Mouse (Mus musculus) limb, embryonic 14.5 days (tissue): ENCODE measurements around the gene Adcy4. TPM values are rescaled to one million over a fixed set of nuclear protein-coding genes. Genes with fewer than 3 reads are reported as not detected.

Experiments
- ATAC-seq: fragments of 200-750 bp; cut with Nextera tagmentation; 2 replicates; pipeline ENCODE4 v1.8.0; 2017; ENCODE audit warnings: low read depth, moderate number of reproducible peaks, moderate TSS enrichment; ENCODE audit not compliant: low FRiP score
- DNase-seq: peaks from one replicate; pipeline ENCODE4 v3.0.0-alpha.2; 2015; ENCODE audit warnings: low spot score
- H3K27ac ChIP-seq: fragments of 300-500 bp; sonication (generic); replicated peaks from 2 replicates; pipeline ENCODE4 v1.5.1; 2014; ENCODE audit warnings: low read depth, mild to moderate bottlenecking, low read length, moderate library complexity, mixed read lengths
- H3K27me3 ChIP-seq: fragments of 300-500 bp; sonication (generic); 2 replicates; pipeline ENCODE4 v1.6.1; 2014; ENCODE audit warnings: low read length, mixed read lengths; ENCODE audit not compliant: control insufficient read depth, insufficient read depth
- H3K36me3 ChIP-seq: fragments of 300-500 bp; sonication (generic); 2 replicates; pipeline ENCODE4 v1.6.1; 2014; ENCODE audit warnings: mild to moderate bottlenecking, low read length, moderate library complexity, mixed read lengths; ENCODE audit not compliant: control insufficient read depth, insufficient read depth
- H3K4me1 ChIP-seq: fragments of 300-500 bp; sonication (generic); 2 replicates; pipeline ENCODE4 v1.6.1; 2014; ENCODE audit warnings: antibody characterized with exemption, low read length, mixed read lengths; ENCODE audit not compliant: control insufficient read depth, insufficient read depth
- H3K4me2 ChIP-seq: fragments of 300-500 bp; sonication (generic); replicated peaks from 2 replicates; pipeline ENCODE4 v1.6.1; 2014; ENCODE audit warnings: low read depth, mild to moderate bottlenecking, low read length, moderate library complexity; ENCODE audit not compliant: severe bottlenecking
- H3K4me3 ChIP-seq: fragments of 300-500 bp; sonication (generic); replicated peaks from 2 replicates; pipeline ENCODE4 v1.5.1; 2014; ENCODE audit warnings: low read length
- H3K9ac ChIP-seq: fragments of 300-500 bp; sonication (generic); 2 replicates; pipeline ENCODE4 v1.6.1; 2014; ENCODE audit warnings: mild to moderate bottlenecking, low read depth, low read length, moderate library complexity; ENCODE audit not compliant: severe bottlenecking
- H3K9me3 ChIP-seq: fragments of 300-500 bp; sonication (generic); 2 replicates; pipeline ENCODE4 v1.6.1; 2016; ENCODE audit warnings: low read length; ENCODE audit not compliant: control insufficient read depth
- POLR2A ChIP-seq: fragments of 200-500 bp; IDR thresholded peaks from 2 replicates; pipeline ENCODE4 v1.8.0; 2012; ENCODE audit warnings: inconsistent platforms, mild to moderate bottlenecking, moderate library complexity, borderline replicate concordance; ENCODE audit not compliant: insufficient read depth, insufficient read length; ENCODE audit errors: extremely low read depth
- WGBS: fragments of 180-500 bp; shearing (Covaris S2); extraction: QIAGEN DNeasy Blood & Tissue Kit; methylation state at CpG from one replicate; pipeline ENCODE4 v1.1.7; 2014; 5-methylcytosine and 5-hydroxymethylcytosine counted together
- polyA plus RNA-seq, 2 experiments: library from polyadenylated mRNA; depleted of rRNA in 1 of 2; stranded (reverse) in 1 of 2; unstranded in 1 of 2; fragments of >200 nt; fragmentation: Nextera tagmentation in 1 of 2; extraction: Ambion mirVana in 1 of 2; gene quantifications; 2 replicates each; pipeline versions ENCODE4 v1.2.1 to v1.2.3; 2012 to 2014

Gene Adcy4
- polyA plus RNA-seq, 2 experiments = 16.8 to 32.4 TPM

- WGBS = 75% methylated on average over 16 of the region's 16 CpGs
- H3K36me3 ChIP-seq = peaks cover 6% of the 10 kb centered on the region; the same call in 1 of the 2 replicates
- no peaks in the 10 kb centered on the region for H3K9me3 ChIP-seq
- H3K4me3 ChIP-seq = no peak overlapping the region
- H3K27me3 ChIP-seq = peaks cover 12% of the 10 kb centered on the region
- no peak for TF ChIP-seq POLR2A
- DNase-seq (no peak), ATAC-seq (no peak)
- H3K9ac ChIP-seq = no peak overlapping the region
- no peak overlapping the region for H3K4me2 ChIP-seq
- H3K27ac ChIP-seq = no peak overlapping the region
- H3K4me1 ChIP-seq = no peaks in the 10 kb centered on the region; the same call in 1 of the 2 replicates
Observed at GRCm38 (mm10) chr14:55769087-55769703, 14.7 kb downstream of the Adcy4 start.

- 86% methylated on average over 6 of the region's 6 CpGs for WGBS
- DNase-seq (no peak), ATAC-seq (no peak)
- H3K27ac ChIP-seq = no peak overlapping the region
- H3K4me1 ChIP-seq = no peaks in the 10 kb centered on the region; the same call in 1 of the 2 replicates
- no peak overlapping the region for H3K4me2 ChIP-seq
- H3K9ac ChIP-seq = no peak overlapping the region
- no peaks in the 10 kb centered on the region for H3K9me3 ChIP-seq
- TF ChIP-seq POLR2A = no peak
- H3K27me3 ChIP-seq = peaks cover 12% of the 10 kb centered on the region
- peaks cover 4% of the 10 kb centered on the region; the same call in 1 of the 2 replicates for H3K36me3 ChIP-seq
- H3K4me3 ChIP-seq = no peak overlapping the region
Observed at GRCm38 (mm10) chr14:55768555-55768954, 15.3 kb downstream of the Adcy4 start.

DNA sequence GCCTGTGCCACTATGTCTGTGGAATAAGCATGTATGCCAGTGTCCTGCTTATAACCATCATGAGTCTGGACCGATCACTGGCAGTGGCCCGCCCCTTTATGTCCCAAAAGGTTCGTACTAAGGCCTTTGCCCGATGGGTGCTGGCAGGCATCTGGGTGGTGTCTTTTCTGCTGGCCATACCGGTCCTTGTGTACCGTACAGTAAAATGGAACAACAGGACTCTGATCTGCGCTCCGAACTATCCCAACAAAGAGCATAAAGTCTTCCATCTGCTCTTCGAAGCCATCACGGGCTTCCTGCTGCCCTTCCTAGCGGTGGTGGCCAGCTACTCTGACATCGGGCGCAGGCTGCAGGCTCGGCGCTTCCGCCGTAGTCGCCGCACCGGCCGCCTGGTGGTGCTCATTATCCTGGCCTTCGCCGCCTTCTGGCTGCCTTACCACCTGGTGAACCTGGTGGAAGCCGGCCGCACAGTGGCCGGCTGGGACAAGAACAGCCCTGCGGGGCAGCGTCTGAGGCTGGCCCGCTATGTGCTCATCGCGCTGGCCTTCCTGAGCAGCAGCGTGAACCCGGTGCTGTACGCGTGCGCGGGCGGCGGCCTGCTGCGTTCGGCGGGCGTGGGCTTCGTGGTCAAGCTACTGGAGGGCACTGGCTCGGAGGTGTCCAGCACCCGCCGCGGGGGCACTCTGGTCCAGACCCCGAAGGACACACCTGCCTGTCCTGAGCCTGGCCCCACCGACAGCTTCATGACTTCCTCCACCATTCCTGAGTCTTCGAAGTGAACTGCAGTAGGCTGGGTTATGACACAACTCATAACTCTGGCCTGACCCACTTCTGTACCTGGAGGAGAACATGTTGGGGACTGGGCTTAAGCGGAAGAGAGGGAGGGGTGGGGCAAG is 16.1 kb downstream of the Adcy4 start:
- peak overlapping the region; percentile 52 for H3K9ac ChIP-seq
- H3K36me3 ChIP-seq = peaks cover 4% of the 10 kb centered on the region; the same call in 1 of the 2 replicates
- peak; percentile 54; the same call in 1 of the 2 replicates for ATAC-seq
- H3K9me3 ChIP-seq = no peaks in the 10 kb centered on the region
- peak overlapping the region; percentile 74 for H3K4me2 ChIP-seq
- peaks cover 5% of the 10 kb centered on the region for H3K4me1 ChIP-seq
- TF ChIP-seq POLR2A = no peak
- 13% methylated on average over 46 of the region's 52 CpGs for WGBS
- H3K4me3 ChIP-seq = peak overlapping the region; percentile 37
- no peak overlapping the region for H3K27ac ChIP-seq
- H3K27me3 ChIP-seq = peaks cover 12% of the 10 kb centered on the region
- peak; percentile 34 for DNase-seq

GRCm38 (mm10) chr14:55765696-55766095 is 18.2 kb downstream of the Adcy4 start, which contains the start of gene Ltb4r1:
TSS of gene Ltb4r1 (plus strand) at chr14:55765962.
- Histone ChIP-seq H3K4me3 (no peak within 1 kb of the TSS), H3K9me3 (no peaks in the 10 kb centered on the region), H3K4me2 (no peak within 1 kb of the TSS), H3K27me3 (peaks cover 20% of the 10 kb centered on the region), H3K36me3 (no peaks in the 10 kb centered on the region), H3K27ac (no peak within 1 kb of the TSS), H3K4me1 (peaks cover 13% of the 10 kb centered on the region), H3K9ac (no peak within 1 kb of the TSS)
- TF ChIP-seq POLR2A = no peak
- ATAC-seq = no peak
- no peak for DNase-seq
- 77% methylated on average over 4 of the region's 4 CpGs for WGBS

GRCm38 (mm10) chr14:55763166-55763565 is 20.7 kb downstream of the Adcy4 start:
- TF ChIP-seq POLR2A = no peak
- DNase-seq = no peak
- peaks cover 13% of the 10 kb centered on the region for H3K4me1 ChIP-seq
- ATAC-seq = no peak
- H3K36me3 ChIP-seq = no peaks in the 10 kb centered on the region
- H3K27ac ChIP-seq = no peak overlapping the region
- H3K4me2 ChIP-seq = peak overlapping the region; percentile 98; the same call in 1 of the 2 replicates
- H3K9ac ChIP-seq = no peak overlapping the region
- no peaks in the 10 kb centered on the region for H3K9me3 ChIP-seq
- WGBS = 66% methylated on average over 7 of the region's 7 CpGs
- peaks cover 17% of the 10 kb centered on the region for H3K27me3 ChIP-seq
- H3K4me3 ChIP-seq = peak overlapping the region; percentile 55; the same call in 1 of the 2 replicates
